Mouse (Mus musculus): ENCODE measurements around the gene Scml4.

The Scml4 gene

GRCm38 (mm10) chr10:42901361-42901760, 41.2 kb downstream of the Scml4 start:
- in situ Hi-C loops (cut with MboI) = no loop called here

- in situ Hi-C loops (cut with MboI) = no loop called here
Observed at GRCm38 (mm10) chr10:42903054-42903453, 42.9 kb downstream of the Scml4 start.

GRCm38 (mm10) chr10:42908562-42908961, 48.4 kb downstream of the Scml4 start:
- in situ Hi-C loops (cut with MboI) = no loop called here

GRCm38 (mm10) chr10:42910567-42910966, 50.4 kb downstream of the Scml4 start:
- in situ Hi-C loops (cut with MboI) = no loop called here

- in situ Hi-C loops (cut with MboI) = no loop called here
Observed at GRCm38 (mm10) chr10:42912056-42912455, 51.9 kb downstream of the Scml4 start.

GRCm38 (mm10) chr10:42913196-42913595, 53.0 kb downstream of the Scml4 start:
- in situ Hi-C loops (cut with MboI) = no loop called here

GRCm38 (mm10) chr10:42914146-42914545, 54.0 kb downstream of the Scml4 start:
- in situ Hi-C loops (cut with MboI) = no loop called here

- in situ Hi-C loops (cut with MboI) = no loop called here
Observed at GRCm38 (mm10) chr10:42917355-42917754, 57.2 kb downstream of the Scml4 start.

- in situ Hi-C loops (cut with MboI) = no loop called here
Observed at GRCm38 (mm10) chr10:42919786-42920185, 59.6 kb downstream of the Scml4 start.

- in situ Hi-C loops (cut with MboI) = no loop called here
Observed at GRCm38 (mm10) chr10:42925103-42925866, 65.1 kb downstream of the Scml4 start.

- in situ Hi-C loops (cut with MboI) = no loop called here
Observed at GRCm38 (mm10) chr10:42930121-42930650, 70.0 kb downstream of the Scml4 start.

- in situ Hi-C loops (cut with MboI) = no loop called here
Observed at GRCm38 (mm10) chr10:42932862-42933480, 72.8 kb downstream of the Scml4 start.

- in situ Hi-C loops (cut with MboI) = no loop called here
Observed at GRCm38 (mm10) chr10:42934672-42935071, 74.5 kb downstream of the Scml4 start.

GRCm38 (mm10) chr10:42936205-42936604, 76.0 kb downstream of the Scml4 start:
- in situ Hi-C loops (cut with MboI) = no loop called here

- in situ Hi-C loops (cut with MboI) = no loop called here
Observed at GRCm38 (mm10) chr10:42938361-42938760, 78.2 kb downstream of the Scml4 start.

GRCm38 (mm10) chr10:42939691-42940090, 79.5 kb downstream of the Scml4 start:
- in situ Hi-C loops (cut with MboI) = no loop called here

GRCm38 (mm10) chr10:42940193-42941050, 80.3 kb downstream of the Scml4 start:
- in situ Hi-C loops (cut with MboI) = no loop called here

- in situ Hi-C loops (cut with MboI) = no loop called here
Observed at GRCm38 (mm10) chr10:42941278-42941677, 81.1 kb downstream of the Scml4 start.

GRCm38 (mm10) chr10:42941697-42942221, 81.6 kb downstream of the Scml4 start:
- in situ Hi-C loops (cut with MboI) = no loop called here

- in situ Hi-C loops (cut with MboI) = no loop called here
Observed at GRCm38 (mm10) chr10:42942300-42942699, 82.1 kb downstream of the Scml4 start.

- in situ Hi-C loops (cut with MboI) = no loop called here
Observed at GRCm38 (mm10) chr10:42945316-42945715, 85.1 kb downstream of the Scml4 start.

GRCm38 (mm10) chr10:42947336-42947735, 87.2 kb downstream of the Scml4 start:
- in situ Hi-C loops (cut with MboI) = no loop called here

Measured in mature B cell (primary cell).